Mouse (Mus musculus) A20 (cell line): ENCODE results near the gene Kpna7.
"Not testable (repeated sequence)": the region's sequence is repeated elsewhere in the genome, so short reads cannot be mapped to it uniquely, and the experiment has no call there.

Source experiments
- DNase-seq: peaks from one replicate; pipeline ENCODE4 v3.0.0-alpha.2; 2011; ENCODE audit warnings: low read depth, low spot score

The Kpna7 gene

GRCm38 (mm10) chr5:145083632-145084451 is at the start of gene Kpna7, which contains the start of gene Arpc1a:
Kpna7 (minus strand) TSS chr5:145084030.
Arpc1a (plus strand) TSS chr5:145083830.
- peak; percentile 96 for DNase-seq

GRCm38 (mm10) chr5:145133275-145133674 is 49.4 kb upstream of the Kpna7 start:
- DNase-seq: not testable (repeated sequence)

- no peak for DNase-seq
Measured at GRCm38 (mm10) chr5:145130995-145131394, 47.2 kb upstream of the Kpna7 start.

- no peak for DNase-seq
Measured at GRCm38 (mm10) chr5:145130191-145130590, 46.4 kb upstream of the Kpna7 start.

- DNase-seq: not testable (repeated sequence)
Measured at GRCm38 (mm10) chr5:145129773-145130172, 45.9 kb upstream of the Kpna7 start.

GRCm38 (mm10) chr5:145129124-145129523 is 45.3 kb upstream of the Kpna7 start:
- no peak for DNase-seq

GRCm38 (mm10) chr5:145126580-145126979 is 42.8 kb upstream of the Kpna7 start:
- DNase-seq: no peak

- DNase-seq: no peak
Measured at GRCm38 (mm10) chr5:145123396-145123795, 39.6 kb upstream of the Kpna7 start.

- no peak for DNase-seq
Measured at GRCm38 (mm10) chr5:145120921-145121320, 37.1 kb upstream of the Kpna7 start.

GRCm38 (mm10) chr5:145119385-145119784 is 35.6 kb upstream of the Kpna7 start:
- DNase-seq: peak; percentile 56

- DNase-seq: no peak
Measured at GRCm38 (mm10) chr5:145118461-145118860, 34.6 kb upstream of the Kpna7 start.

GRCm38 (mm10) chr5:145118005-145118404 is 34.2 kb upstream of the Kpna7 start:
- DNase-seq: no peak

GRCm38 (mm10) chr5:145116916-145117315 is 33.1 kb upstream of the Kpna7 start:
- peak; percentile 54 for DNase-seq

GRCm38 (mm10) chr5:145116316-145116715 is 32.5 kb upstream of the Kpna7 start:
- peak; percentile 82 for DNase-seq

- DNase-seq: no peak
Measured at GRCm38 (mm10) chr5:145115736-145116135, 31.9 kb upstream of the Kpna7 start.

- peak; percentile 91 for DNase-seq
Measured at GRCm38 (mm10) chr5:145114606-145115473, 31.0 kb upstream of the Kpna7 start.

- DNase-seq: peak; percentile 91
Measured at GRCm38 (mm10) chr5:145114071-145114605, 30.3 kb upstream of the Kpna7 start, which contains the start of gene Arpc1b. Arpc1b (plus strand) TSS chr5:145114215.

GRCm38 (mm10) chr5:145113416-145113815 is 29.6 kb upstream of the Kpna7 start:
- DNase-seq: no peak

GRCm38 (mm10) chr5:145112566-145112965 is 28.7 kb upstream of the Kpna7 start:
- DNase-seq: no peak

GRCm38 (mm10) chr5:145110401-145110800 is 26.6 kb upstream of the Kpna7 start:
- DNase-seq: no peak

- no peak for DNase-seq
Measured at GRCm38 (mm10) chr5:145105694-145106275, 22.0 kb upstream of the Kpna7 start.

GRCm38 (mm10) chr5:145104328-145104727 is 20.5 kb upstream of the Kpna7 start:
- no peak for DNase-seq
